Mouse (Mus musculus) megakaryocyte, embryonic 14.5 days (primary cell): Measurements from ENCODE around the gene Stub1.

ENCODE experiments used
- FLI1 ChIP-seq: IDR thresholded peaks from 2 replicates; pipeline ENCODE4 v1.6.1; 2012; ENCODE audit warnings: low read length, inconsistent platforms, mixed read lengths
- GATA1 ChIP-seq: IDR thresholded peaks from 3 replicates; pipeline ENCODE4 v1.6.1; 2012; ENCODE audit warnings: mixed read lengths, low read length, inconsistent platforms, borderline replicate concordance

- TF ChIP-seq GATA1, result no peak
- TF ChIP-seq FLI1, result no peak
These were observed 6.2 kb downstream of the Stub1 start for GRCm38 (mm10) chr17:25827011-25827410.
